Mouse (Mus musculus) kidney, postnatal 14 days (tissue): ENCODE measurements at regions not wholly inside any gene's neighbourhood (a gene's known extent, or its start where the extent isn't known, plus 50 kb on each side); places are given as distances from the start of the nearest gene placed in this dataset.

ENCODE experiments used
- DNase-seq: peaks from one replicate; pipeline ENCODE4 v3.0.0; 2022; ENCODE audit warnings: mixed read lengths

- no peak for DNase-seq
Measured at GRCm38 (mm10) chr12:106819736-106820135, 668.7 kb upstream of the 3110018I06Rik start.

DNA sequence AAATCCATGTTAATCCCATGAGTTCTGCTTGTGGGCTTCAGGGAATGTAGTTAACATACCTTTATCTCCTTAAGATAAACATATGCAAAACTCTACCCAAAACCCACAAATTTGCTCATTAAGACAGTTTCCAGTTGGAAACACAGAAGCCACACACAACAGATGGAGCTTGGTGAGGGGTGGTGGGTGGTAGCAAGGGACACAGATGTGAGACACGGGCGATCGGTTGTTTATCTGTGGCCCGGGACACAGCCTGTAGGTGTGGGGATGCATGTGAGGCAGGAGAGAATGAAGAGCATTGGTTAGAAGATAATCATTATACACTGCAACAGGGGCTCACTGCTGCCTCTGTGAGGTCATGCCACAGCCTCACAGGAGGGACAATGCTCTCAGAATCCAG, 666.1 kb upstream of the 3110018I06Rik start:
- no peak for DNase-seq

- DNase-seq: no peak
Measured at GRCm38 (mm10) chr12:106828542-106828941, 659.9 kb upstream of the 3110018I06Rik start.

DNA sequence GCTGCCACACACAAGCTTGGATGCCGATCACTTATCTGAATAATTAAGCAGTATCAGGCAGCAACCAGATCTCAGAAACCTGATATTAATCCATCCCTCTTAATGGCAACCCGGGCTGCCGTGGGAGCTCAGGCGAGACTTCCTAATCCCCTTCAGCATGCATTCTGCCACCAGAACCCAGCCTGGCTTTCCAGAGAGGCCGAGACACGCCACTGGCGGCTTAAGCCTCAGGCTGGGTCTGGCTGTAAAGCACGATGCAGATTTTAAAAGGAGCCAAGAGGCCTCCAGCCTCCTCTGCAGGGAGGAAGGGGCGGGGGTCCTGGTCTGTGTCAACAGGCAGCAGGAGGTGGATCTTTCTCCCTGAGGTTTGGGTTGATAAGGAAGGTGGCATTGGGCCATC, 659.1 kb upstream of the 3110018I06Rik start:
- DNase-seq: no peak

GRCm38 (mm10) chr12:106835241-106835640, 653.2 kb upstream of the 3110018I06Rik start:
- no peak for DNase-seq

GRCm38 (mm10) chr12:106839618-106840017, 648.8 kb upstream of the 3110018I06Rik start:
- DNase-seq: no peak

- no peak for DNase-seq
Measured at GRCm38 (mm10) chr12:106840150-106840651, 648.2 kb upstream of the 3110018I06Rik start.

DNA sequence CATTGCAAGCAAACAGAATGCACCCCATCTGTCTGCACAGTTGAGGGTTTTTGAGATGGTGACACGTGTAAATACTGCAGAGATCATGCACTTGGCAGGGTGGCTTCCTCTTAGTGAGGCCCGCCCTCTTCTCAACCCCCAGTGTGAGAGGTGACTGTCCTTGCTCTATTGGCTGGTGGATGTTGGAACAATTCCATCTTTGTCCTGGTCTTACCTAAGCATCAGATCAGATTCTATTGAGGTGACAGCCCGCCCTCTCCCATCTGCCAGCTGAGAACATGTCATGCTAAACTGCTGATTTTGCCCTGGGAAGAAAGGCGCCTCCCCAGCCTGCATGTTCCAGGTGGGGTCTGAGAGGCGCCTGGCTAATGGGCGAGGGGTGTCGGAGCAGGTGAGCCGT, 646.4 kb upstream of the 3110018I06Rik start:
- no peak for DNase-seq

DNA sequence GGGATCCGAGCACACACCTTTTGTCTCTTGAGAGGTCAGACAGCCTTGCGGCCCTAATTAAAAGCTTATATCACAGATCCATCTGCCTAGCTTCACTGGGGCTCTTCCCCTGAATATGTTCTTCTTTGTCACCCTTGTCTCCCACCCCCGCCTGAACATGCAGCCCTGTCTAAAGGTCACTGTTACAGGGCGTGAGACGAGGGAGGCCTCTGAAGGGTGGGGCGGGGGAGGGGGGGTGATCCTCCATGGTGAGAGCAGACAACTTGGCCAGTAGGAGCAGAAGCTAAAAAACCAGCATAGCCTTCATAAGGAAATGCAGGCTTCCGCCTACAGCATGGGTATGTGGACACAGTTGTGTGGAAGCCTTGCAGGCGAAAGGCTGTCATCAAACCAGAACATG, 646.0 kb upstream of the 3110018I06Rik start:
- no peak for DNase-seq

GRCm38 (mm10) chr12:106851666-106852065, 636.8 kb upstream of the 3110018I06Rik start:
- DNase-seq: no peak

DNA sequence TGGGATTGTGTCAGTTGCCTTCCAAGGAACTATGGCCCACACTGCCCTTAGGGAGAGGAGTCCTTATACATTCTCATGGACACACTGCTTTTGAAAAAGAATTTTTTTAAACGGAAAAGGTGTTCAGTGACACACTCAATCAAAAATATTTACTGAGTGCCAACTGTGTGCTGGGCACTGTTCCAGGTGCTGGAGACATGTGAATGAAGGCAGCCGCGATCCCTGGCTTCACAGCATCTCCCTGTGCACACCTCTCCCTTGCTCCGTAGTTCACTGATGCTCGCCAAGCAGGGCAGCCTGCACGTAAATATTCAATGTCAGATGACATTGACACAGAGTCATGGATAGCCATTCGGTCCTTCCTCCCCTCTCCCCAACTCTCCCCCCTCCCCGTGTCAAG, 635.7 kb upstream of the 3110018I06Rik start:
- no peak for DNase-seq

- DNase-seq: no peak
Measured at GRCm38 (mm10) chr12:106853711-106854240, 634.7 kb upstream of the 3110018I06Rik start.

DNA sequence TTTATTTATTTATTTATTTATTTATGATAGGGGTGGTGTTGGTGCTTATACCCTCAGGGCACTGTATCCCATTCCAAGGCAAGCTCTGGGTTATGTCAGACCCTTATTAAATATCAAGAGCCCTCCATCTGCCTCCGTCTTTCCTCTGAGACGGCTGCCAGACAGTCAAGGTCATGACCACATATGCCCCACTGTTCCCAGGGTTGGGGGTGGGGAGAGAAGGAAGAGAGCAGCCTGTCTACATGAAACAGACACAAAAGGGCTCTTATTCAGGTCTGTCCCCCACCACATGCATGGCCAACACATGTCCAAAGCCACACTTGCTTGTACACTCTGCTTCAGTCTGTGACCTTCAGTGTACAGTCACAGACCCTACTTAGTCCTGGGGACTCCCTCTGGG, 632.9 kb upstream of the 3110018I06Rik start:
- DNase-seq: no peak

- DNase-seq: no peak
Measured at GRCm38 (mm10) chr12:106861638-106862037, 626.8 kb upstream of the 3110018I06Rik start.

GRCm38 (mm10) chr12:106864076-106864475, 624.4 kb upstream of the 3110018I06Rik start:
- no peak for DNase-seq

GRCm38 (mm10) chr12:106868036-106868435, 620.4 kb upstream of the 3110018I06Rik start:
- no peak for DNase-seq

DNA sequence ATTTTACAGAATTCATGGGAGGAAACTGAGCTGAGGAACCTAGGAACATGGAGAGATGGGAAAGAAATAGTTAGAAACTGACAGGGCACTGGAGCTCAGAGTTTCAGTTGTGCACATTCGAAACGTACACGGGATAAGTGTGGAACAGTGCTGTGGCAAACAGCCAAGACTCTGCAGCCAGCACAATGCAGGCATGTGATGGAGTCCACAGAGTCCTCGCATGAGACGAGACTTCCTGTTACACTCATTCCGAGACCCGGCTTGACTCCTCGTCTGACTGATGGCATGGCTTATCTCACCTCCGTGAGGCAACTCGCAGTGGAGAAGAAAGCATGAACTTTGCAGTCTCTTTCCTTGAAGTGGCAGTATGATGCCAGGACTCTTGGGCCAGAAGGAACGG, 617.0 kb upstream of the 3110018I06Rik start:
- peak; percentile 2 for DNase-seq

- DNase-seq: no peak
Measured at GRCm38 (mm10) chr12:106872966-106873730, 615.3 kb upstream of the 3110018I06Rik start.

DNA sequence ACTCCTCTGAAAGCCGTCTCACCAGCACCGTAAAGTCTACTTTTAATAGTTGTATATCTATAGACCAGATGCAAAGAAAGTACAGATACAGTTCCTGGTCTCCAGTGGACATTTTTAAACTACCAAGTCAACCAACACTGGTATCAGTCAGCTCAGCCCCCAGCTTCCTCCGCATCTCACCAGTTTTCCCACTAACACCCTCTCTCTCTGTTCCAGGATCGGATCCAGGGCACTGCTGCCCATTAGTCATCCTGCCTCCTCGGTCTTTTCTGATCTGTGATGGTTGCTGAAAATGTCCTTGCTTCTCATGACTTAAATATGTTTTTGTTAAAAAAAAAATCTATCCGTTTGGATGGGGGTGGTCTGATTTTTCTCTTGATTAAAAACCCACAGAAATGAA, 598.1 kb upstream of the 3110018I06Rik start:
- DNase-seq: no peak

- DNase-seq: no peak
Measured at GRCm38 (mm10) chr12:106894061-106894460, 594.4 kb upstream of the 3110018I06Rik start.

DNA sequence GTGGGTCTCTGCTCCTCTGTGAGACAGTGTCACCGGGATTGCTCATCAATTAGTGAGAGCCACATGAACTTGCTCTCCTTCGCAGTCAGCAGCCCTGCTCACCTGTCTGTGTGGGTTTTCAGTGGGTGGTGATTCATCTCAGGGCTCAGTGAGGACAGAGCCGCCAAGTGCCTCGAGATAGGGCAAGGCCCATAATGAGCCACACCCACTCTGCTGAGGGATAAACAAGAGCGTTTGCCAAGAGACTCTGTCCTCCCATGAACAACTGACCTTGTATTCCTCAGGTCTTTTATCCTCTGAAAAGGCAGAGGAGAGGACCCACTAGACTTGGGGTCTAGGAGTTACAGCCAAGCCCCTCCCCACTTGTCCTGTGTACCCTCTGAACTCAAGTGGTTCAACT, 584.2 kb upstream of the 3110018I06Rik start:
- no peak for DNase-seq

GRCm38 (mm10) chr12:106912782-106913181, 575.6 kb upstream of the 3110018I06Rik start:
- no peak for DNase-seq

- no peak for DNase-seq
Measured at GRCm38 (mm10) chr12:106922571-106922991, 565.9 kb upstream of the 3110018I06Rik start.

- no peak for DNase-seq
Measured at GRCm38 (mm10) chr12:106928389-106928788, 560.0 kb upstream of the 3110018I06Rik start.

DNA sequence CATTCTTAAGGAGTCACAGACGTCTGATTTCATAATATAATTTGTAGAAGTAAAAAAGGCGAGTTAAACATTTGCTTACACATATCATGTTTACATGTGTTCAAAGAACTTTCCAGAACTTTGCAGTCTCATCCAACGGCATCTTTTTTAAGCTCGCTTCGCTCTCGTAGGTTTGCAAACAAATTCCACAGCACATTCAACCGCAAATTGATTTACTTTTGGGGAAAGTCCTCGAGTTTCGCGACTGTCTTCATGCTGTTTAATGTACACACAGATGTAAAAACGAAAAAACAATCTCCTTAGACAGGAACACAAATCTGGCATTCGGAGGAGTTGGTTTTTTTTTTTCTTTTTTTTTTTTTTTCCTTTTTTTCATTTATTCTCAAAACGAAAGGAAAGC, 559.3 kb upstream of the 3110018I06Rik start:
- no peak for DNase-seq
